Mouse (Mus musculus) erythroid progenitor cell, adult 5-6 weeks (primary cell): ENCODE measurements around the gene Slc22a16. TPM values are rescaled to one million over a fixed set of nuclear protein-coding genes. Genes with fewer than 3 reads are reported as not detected.

Experiments
- ATAC-seq: replicated peaks from 2 replicates; pipeline ENCODE4 v1.8.0; 2016; ENCODE audit warnings: moderate number of reproducible peaks, mild to moderate bottlenecking, moderate TSS enrichment, inconsistent platforms; ENCODE audit not compliant: poor library complexity, low FRiP score, severe bottlenecking
- total RNA-seq, 2 experiments: library from RNA; stranded (forward) in 1 of 2; stranded (reverse) in 1 of 2; fragments of 150-400 nt in 1 of 2; fragments of 186-747, 209-891 nt in 1 of 2; gene quantifications; 2 replicates each; pipeline versions ENCODE4 v1.2.3 to v1.2.4; 2015 to 2017; ENCODE audit warnings: low replicate concordance in 2 of 2

The Slc22a16 gene
- total RNA-seq, 2 experiments from 2014 or later = not detected

GRCm38 (mm10) chr10:40597177-40597576 is 27.0 kb downstream of the Slc22a16 start:
- ATAC-seq = no peak

- ATAC-seq = no peak
Measured at GRCm38 (mm10) chr10:40604706-40605394, 34.7 kb downstream of the Slc22a16 start.

GRCm38 (mm10) chr10:40617973-40618372 is 47.8 kb downstream of the Slc22a16 start:
- ATAC-seq = no peak

- ATAC-seq = no peak
Measured at GRCm38 (mm10) chr10:40619760-40620159, 49.6 kb downstream of the Slc22a16 start.

GRCm38 (mm10) chr10:40629140-40629539 is 59.0 kb downstream of the Slc22a16 start:
- no peak for ATAC-seq

- ATAC-seq = no peak
Measured at GRCm38 (mm10) chr10:40629656-40630311, 59.6 kb downstream of the Slc22a16 start, which contains the start of gene Ddo. Ddo (plus strand) TSS chr10:40630011.

GRCm38 (mm10) chr10:40630457-40630856 is 60.3 kb downstream of the Slc22a16 start:
- no peak for ATAC-seq

- no peak for ATAC-seq
Measured at GRCm38 (mm10) chr10:40630961-40631360, 60.8 kb downstream of the Slc22a16 start.

- no peak for ATAC-seq
Measured at GRCm38 (mm10) chr10:40632087-40632486, 62.0 kb downstream of the Slc22a16 start.

- ATAC-seq = no peak
Measured at GRCm38 (mm10) chr10:40637331-40637730, 67.2 kb downstream of the Slc22a16 start.

- no peak for ATAC-seq
Measured at GRCm38 (mm10) chr10:40638276-40638675, 68.1 kb downstream of the Slc22a16 start.

GRCm38 (mm10) chr10:40638823-40639819 is 69.0 kb downstream of the Slc22a16 start:
- ATAC-seq = no peak

- ATAC-seq = no peak
Measured at GRCm38 (mm10) chr10:40640406-40640805, 70.3 kb downstream of the Slc22a16 start.

GRCm38 (mm10) chr10:40641901-40642300 is 71.8 kb downstream of the Slc22a16 start:
- ATAC-seq = no peak

GRCm38 (mm10) chr10:40643126-40643525 is 73.0 kb downstream of the Slc22a16 start:
- no peak for ATAC-seq

- ATAC-seq = no peak
Measured at GRCm38 (mm10) chr10:40644456-40644855, 74.3 kb downstream of the Slc22a16 start.

GRCm38 (mm10) chr10:40645346-40645745 is 75.2 kb downstream of the Slc22a16 start:
- ATAC-seq = no peak

GRCm38 (mm10) chr10:40648776-40649175 is 78.6 kb downstream of the Slc22a16 start:
- ATAC-seq = no peak

- no peak for ATAC-seq
Measured at GRCm38 (mm10) chr10:40649634-40650033, 79.5 kb downstream of the Slc22a16 start.

GRCm38 (mm10) chr10:40651676-40652075 is 81.5 kb downstream of the Slc22a16 start:
- ATAC-seq = no peak
